Mouse (Mus musculus) lung, postnatal 0 days (tissue): Measurements from ENCODE around the gene Atg7.

Source experiments
- CTCF ChIP-seq: IDR thresholded peaks from 2 replicates; pipeline ENCODE4 v1.5.1; 2016; ENCODE audit warnings: antibody characterized with exemption, mild to moderate bottlenecking
- EP300 ChIP-seq: IDR thresholded peaks from 2 replicates; pipeline ENCODE4 v1.6.1; 2016; ENCODE audit warnings: antibody characterized with exemption, mild to moderate bottlenecking, control low read depth

DNA sequence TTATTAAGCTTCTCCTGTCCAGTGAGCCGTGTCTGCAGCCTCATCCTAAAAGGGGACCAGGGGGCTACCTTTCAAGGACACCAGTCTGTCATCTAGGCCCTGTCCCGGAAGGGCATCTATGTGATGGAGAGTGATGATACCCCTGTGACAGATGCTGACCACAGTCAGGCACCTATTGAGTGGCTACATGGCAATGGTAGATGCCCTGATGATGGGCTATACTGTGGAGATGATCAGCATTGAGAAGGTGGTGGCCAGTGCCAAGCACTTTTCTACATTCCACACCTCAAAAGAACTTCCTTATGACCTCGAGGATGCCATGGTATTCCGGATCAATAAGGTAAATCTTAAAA lies 95.8 kb downstream of the Atg7 start:
- TF ChIP-seq CTCF (no peak), EP300 (no peak)
